Comparison of ENCODE assay signal across 16 mouse cellular contexts in the genomic region with DNA sequence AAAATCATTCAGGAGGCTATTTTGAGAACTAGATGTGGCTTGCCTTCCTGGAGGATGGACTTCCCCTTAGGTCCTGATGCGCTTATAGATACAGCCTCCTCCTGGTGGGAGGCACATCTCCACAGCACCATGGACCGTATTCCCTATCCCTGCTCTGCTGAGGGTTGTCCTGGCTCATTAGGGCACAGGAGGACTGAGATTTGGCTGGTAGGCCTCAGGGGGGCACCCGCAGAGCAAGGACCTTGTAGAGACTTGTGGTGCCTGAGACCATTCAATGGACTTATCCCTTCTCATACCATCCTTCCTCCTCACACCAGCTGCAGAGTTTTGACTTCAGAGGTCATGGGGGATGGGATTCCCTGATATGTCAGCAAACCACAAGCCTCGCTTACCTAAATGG.
"Had no signal": no experiment of that assay in that cellular context is flagged by ENCODE, and none has a peak within 500 bp of the region (broad histone marks: within the 10 kb centered on the region; RNA-seq: fewer than 3 reads in every experiment).

No protein-coding gene starts in this region.

- H3K9me3 ChIP-seq: neural tube, embryonic 13.5 days; neural tube, embryonic 15.5 days; stomach, embryonic 15.5 days had no signal

- H3K4me2 ChIP-seq: neural tube, embryonic 13.5 days; neural tube, embryonic 15.5 days; stomach, embryonic 15.5 days had no signal

- H3K4me1 ChIP-seq: stomach, embryonic 15.5 days had no signal

- H3K27ac ChIP-seq: neural tube, embryonic 13.5 days; neural tube, embryonic 15.5 days; stomach, embryonic 15.5 days; stomach, postnatal 0 days had no signal

- H3K9ac ChIP-seq: neural tube, embryonic 13.5 days; neural tube, embryonic 15.5 days; stomach, embryonic 15.5 days had no signal

- DNase-seq: retina, postnatal 1 day; right cerebral cortex, adult 18-20 months; right cerebral cortex, postnatal 14 days; right cerebral cortex, postnatal 25 days; right cerebral cortex, postnatal 4 days; spleen, adult 18-20 months; thymus, adult 18-20 months; thymus, adult 2 months; thymus, postnatal 14 days; thymus, postnatal 25 days; thymus, postnatal 36 days; thymus, postnatal 4 days had no signal

- H3K36me3 ChIP-seq: neural tube, embryonic 13.5 days; neural tube, embryonic 15.5 days; stomach, embryonic 15.5 days had no signal

- H3K4me3 ChIP-seq: neural tube, embryonic 13.5 days; neural tube, embryonic 15.5 days; stomach, embryonic 15.5 days had no signal

- H3K27me3 ChIP-seq: neural tube, embryonic 13.5 days; neural tube, embryonic 15.5 days; stomach, embryonic 15.5 days had no signal
